Mouse (Mus musculus) kidney, postnatal 0 days (tissue): ENCODE measurements at regions not wholly inside any gene's neighbourhood (a gene's known extent, or its start where the extent isn't known, plus 50 kb on each side); places are given as distances from the start of the nearest gene placed in this dataset.
"Not testable (repeated sequence)": the region's sequence is repeated elsewhere in the genome, so short reads cannot be mapped to it uniquely, and the experiment has no call there.

Experiments
- ATAC-seq: fragments of 200-750 bp; cut with Nextera tagmentation; replicated peaks from 2 replicates; pipeline ENCODE4 v1.8.0; 2017; ENCODE audit warnings: low read depth, moderate number of reproducible peaks, moderate TSS enrichment, moderate library complexity; ENCODE audit not compliant: low FRiP score
- DNase-seq: peaks from one replicate; pipeline ENCODE4 v3.0.0-alpha.2; 2016; ENCODE audit warnings: low spot score
- H3K27ac ChIP-seq: fragments of 300-500 bp; sonication (generic); 2 replicates; pipeline ENCODE4 v1.5.1; 2014; ENCODE audit warnings: mild to moderate bottlenecking
- H3K27me3 ChIP-seq: fragments of 300-500 bp; sonication (generic); 2 replicates; pipeline ENCODE4 v1.6.1; 2014; ENCODE audit warnings: low read length, mixed read lengths; ENCODE audit not compliant: insufficient read depth
- H3K36me3 ChIP-seq: fragments of 300-500 bp; sonication (generic); 2 replicates; pipeline ENCODE4 v1.6.1; 2014; ENCODE audit warnings: low read length, mixed read lengths; ENCODE audit not compliant: insufficient read depth
- H3K4me1 ChIP-seq: fragments of 300-500 bp; sonication (generic); replicated peaks from 2 replicates; pipeline ENCODE4 v1.6.1; 2014; ENCODE audit warnings: antibody characterized with exemption, low read length, mixed read lengths; ENCODE audit not compliant: insufficient read depth
- H3K4me2 ChIP-seq: fragments of 300-500 bp; sonication (generic); 2 replicates; pipeline ENCODE4 v1.6.1; 2014; ENCODE audit warnings: mild to moderate bottlenecking, low read length, moderate library complexity, mixed read lengths
- H3K4me3 ChIP-seq: fragments of 300-500 bp; sonication (generic); replicated peaks from 2 replicates; pipeline ENCODE4 v1.5.1; 2014; ENCODE audit warnings: low read depth, low read length
- H3K9ac ChIP-seq: fragments of 300-500 bp; sonication (generic); 2 replicates; pipeline ENCODE4 v1.6.1; 2014; ENCODE audit warnings: low read depth, low read length
- H3K9me3 ChIP-seq: fragments of 300-500 bp; sonication (generic); replicated peaks from 2 replicates; pipeline ENCODE4 v1.6.1; 2016; ENCODE audit warnings: low read length, inconsistent platforms, mixed read lengths
- CTCF ChIP-seq: IDR thresholded peaks from 2 replicates; pipeline ENCODE4 v1.5.1; 2016; ENCODE audit warnings: antibody characterized with exemption, low read depth, mild to moderate bottlenecking, moderate library complexity
- WGBS: fragments of 180-500 bp; shearing (Covaris S2); extraction: QIAGEN DNeasy Blood & Tissue Kit; methylation state at CpG from one replicate; pipeline ENCODE4 v1.1.7; 2014; 5-methylcytosine and 5-hydroxymethylcytosine counted together

DNA sequence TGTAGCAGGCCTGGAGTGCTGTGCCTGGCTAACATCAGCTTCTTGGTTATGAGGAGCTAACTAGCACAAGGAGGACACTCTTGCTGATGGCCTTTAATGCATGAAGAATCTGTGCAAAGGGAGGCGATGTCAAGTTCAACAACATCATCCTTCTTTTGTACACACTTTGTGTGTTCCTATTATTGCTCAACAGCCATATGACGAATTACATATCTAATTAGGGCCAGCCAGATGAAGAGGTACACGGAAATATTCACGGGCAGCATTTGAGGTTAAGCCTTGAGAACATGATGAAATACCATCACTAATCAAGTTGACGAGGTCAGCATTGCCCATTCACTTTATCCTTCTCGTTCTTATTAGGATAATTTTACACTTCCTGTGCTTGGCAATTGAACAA, 240.2 kb downstream of the Tmem114 start:
- ATAC-seq (no peak), DNase-seq (no peak)
- Histone ChIP-seq H3K4me3 (no peak overlapping the region), H3K9me3 (no peaks in the 10 kb centered on the region), H3K36me3 (no peaks in the 10 kb centered on the region), H3K4me1 (no peaks in the 10 kb centered on the region), H3K4me2 (no peak overlapping the region), H3K27ac (no peak overlapping the region), H3K9ac (no peak overlapping the region), H3K27me3 (no peaks in the 10 kb centered on the region)
- TF ChIP-seq CTCF, result no peak
- 68% methylated on average over 6 of the region's 6 CpGs for WGBS

DNA sequence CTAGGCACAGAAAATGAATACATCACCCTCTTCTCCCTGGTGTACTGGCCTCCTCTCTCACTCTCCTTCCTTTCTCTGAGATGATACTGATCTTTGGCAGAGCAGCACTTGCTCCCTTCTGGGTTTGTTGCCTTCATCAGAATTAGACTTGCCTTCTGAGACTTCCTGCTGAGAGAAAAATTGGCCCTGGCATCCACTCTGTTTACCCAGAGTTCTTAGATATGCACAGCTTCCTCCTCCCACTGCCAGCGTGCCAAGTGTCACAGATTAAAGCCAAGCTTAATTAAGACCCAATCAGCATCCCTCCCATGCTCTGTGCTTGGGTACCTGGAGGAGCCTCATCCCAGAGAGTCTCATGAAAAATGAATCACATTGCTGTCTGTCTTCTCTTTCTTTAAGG, 246.0 kb downstream of the Tmem114 start:
- ATAC-seq (no peak), DNase-seq (no peak)
- TF ChIP-seq CTCF, result no peak
- Histone ChIP-seq H3K4me2 (no peak overlapping the region), H3K9me3 (no peaks in the 10 kb centered on the region), H3K4me3 (no peak overlapping the region), H3K27ac (no peak overlapping the region), H3K9ac (no peak overlapping the region), H3K4me1 (no peaks in the 10 kb centered on the region), H3K27me3 (no peaks in the 10 kb centered on the region), H3K36me3 (no peaks in the 10 kb centered on the region)
- WGBS, result 30% methylated on average over 1 of the region's 1 CpGs

DNA sequence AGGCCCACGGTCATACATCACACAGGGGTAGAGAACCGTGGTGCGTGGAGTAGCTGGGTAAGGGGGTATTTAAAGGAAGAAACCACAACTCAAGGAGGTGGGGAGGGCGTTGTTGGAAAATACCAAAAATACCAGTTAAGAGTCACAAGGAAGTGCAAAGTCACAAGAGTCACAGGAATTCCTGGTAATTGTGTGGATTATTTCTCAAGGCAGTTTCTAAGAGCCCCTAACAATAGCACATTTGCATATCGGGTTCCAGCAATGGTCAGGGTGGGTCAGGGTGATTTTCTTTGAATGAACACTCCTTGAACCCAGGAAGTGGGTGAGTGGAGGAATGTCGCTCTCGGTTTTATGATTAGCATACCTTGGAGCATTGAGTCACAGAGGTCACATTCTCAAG, 247.7 kb downstream of the Tmem114 start:
- H3K9me3 ChIP-seq, H3K27ac ChIP-seq, H3K27me3 ChIP-seq, H3K4me3 ChIP-seq, ATAC-seq, H3K9ac ChIP-seq, H3K36me3 ChIP-seq, DNase-seq, H3K4me2 ChIP-seq, H3K4me1 ChIP-seq: not testable (repeated sequence)
- 87% methylated on average over 7 of the region's 7 CpGs for WGBS

DNA sequence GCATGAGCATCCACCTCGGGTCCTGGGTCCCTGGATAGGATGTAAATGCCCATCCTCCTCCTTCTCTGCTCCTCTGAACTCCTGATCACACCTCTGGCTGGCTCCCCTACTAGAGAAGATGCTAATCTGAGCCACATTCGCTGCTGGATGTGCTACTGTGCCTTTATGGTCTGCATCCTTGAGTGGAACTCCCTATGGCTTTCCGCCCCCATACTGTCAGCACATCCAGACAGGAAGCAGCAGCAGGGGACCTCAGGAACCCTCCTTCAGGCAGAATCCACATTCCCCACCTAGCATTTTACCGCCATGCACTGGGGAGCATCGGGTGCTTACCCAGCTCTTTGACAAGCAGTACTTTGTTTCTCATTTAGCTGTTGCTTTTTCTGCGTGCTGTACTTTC, 248.8 kb downstream of the Tmem114 start:
- Histone ChIP-seq H3K4me1 (no peaks in the 10 kb centered on the region), H3K9ac (no peak overlapping the region), H3K4me3 (no peak overlapping the region), H3K27ac (no peak overlapping the region), H3K27me3 (no peaks in the 10 kb centered on the region), H3K9me3 (no peaks in the 10 kb centered on the region), H3K4me2 (no peak overlapping the region), H3K36me3 (no peaks in the 10 kb centered on the region)
- TF ChIP-seq CTCF, result no peak
- no peak for DNase-seq
- ATAC-seq, result no peak
- WGBS, result 53% methylated on average over 6 of the region's 6 CpGs
